ENCODE assay signal across 26 mouse cellular contexts in the genomic region with DNA sequence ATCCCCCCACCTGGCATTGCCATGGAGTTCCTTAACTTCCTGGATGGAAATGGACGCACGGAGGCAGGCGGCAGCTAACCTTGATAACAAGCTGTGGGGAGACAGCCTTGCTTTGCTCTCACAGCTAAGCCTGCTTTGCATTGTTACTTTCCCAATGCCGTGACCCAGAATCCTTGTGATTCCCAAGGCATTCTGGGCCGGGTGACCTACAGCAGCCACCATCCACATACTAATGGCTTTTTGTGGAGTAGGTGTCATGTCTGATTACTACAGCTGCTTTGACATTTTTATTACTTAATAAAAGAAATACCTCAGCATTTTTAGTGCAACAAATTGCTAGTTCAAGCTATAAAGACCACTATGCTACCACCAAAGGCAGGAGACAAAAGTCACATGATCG.
A peak's percentile ranks its signal among the peaks of the same experiment; 100 is the strongest.
DNase-seq lines count a peak whose midpoint lies in the region; ATAC-seq lines count a peak whose summit lies in the region.
"Had no signal": no experiment of that assay in that cellular context is flagged by ENCODE, and none has a peak within 500 bp of the region (broad histone marks: within the 10 kb centered on the region; RNA-seq: fewer than 3 reads in every experiment).

No protein-coding gene starts in this region.

- H3K9me3 ChIP-seq in heart, embryonic 13.5 days = no peaks in the 10 kb centered on the region
- no peaks in the 10 kb centered on the region for H3K9me3 ChIP-seq in midbrain, embryonic 11.5 days (ENCODE audit: control insufficient read depth, low read length)
- H3K9me3 ChIP-seq in midbrain, embryonic 16.5 days (replicated peaks; ENCODE audit: control insufficient read depth, low read length, poor library complexity, severe bottlenecking) = no peaks in the 10 kb centered on the region
- no peaks in the 10 kb centered on the region for H3K9me3 ChIP-seq in midbrain, embryonic 13.5 days
- H3K9me3 ChIP-seq: forebrain, embryonic 13.5 days; heart, embryonic 15.5 days; hindbrain, embryonic 13.5 days; lung, embryonic 15.5 days; neural tube, embryonic 12.5 days had no signal

- H3K27ac ChIP-seq in heart, embryonic 13.5 days (replicated peaks) = no peak overlapping the region
- no peak overlapping the region for H3K27ac ChIP-seq in midbrain, embryonic 11.5 days (ENCODE audit: low read depth, low read length)
- H3K27ac ChIP-seq in midbrain, embryonic 16.5 days (ENCODE audit: low read length) = no peak overlapping the region
- H3K27ac ChIP-seq in midbrain, embryonic 13.5 days = no peak overlapping the region
- H3K27ac ChIP-seq: forebrain, embryonic 13.5 days; heart, embryonic 15.5 days; hindbrain, embryonic 13.5 days; liver, embryonic 14.5 days; lung, embryonic 15.5 days; neural tube, embryonic 12.5 days had no signal

- intact Hi-C loops in heart, postnatal 14 days (cut with DNase I) = no loop called here

- no peak for ATAC-seq in heart, embryonic 13.5 days (ENCODE audit: extremely low read depth, insufficient number of reproducible peaks, low FRiP score, low TSS enrichment)
- ATAC-seq in midbrain, embryonic 11.5 days (ENCODE audit: low FRiP score) = peak; percentile 61; the same call in 1 of the 2 replicates
- no peak for ATAC-seq in midbrain, embryonic 16.5 days
- 0 out of 2 replicates have a peak, but pooled peaks have one; percentile 48 for ATAC-seq in midbrain, embryonic 13.5 days
- ATAC-seq: CD4-positive, CD25-positive, alpha-beta regulatory T cell, adult 4 months; forebrain, embryonic 13.5 days; intestine, embryonic 16.5 days had no signal

- no peak overlapping the region for H3K4me2 ChIP-seq in heart, embryonic 13.5 days
- no peak overlapping the region for H3K4me2 ChIP-seq in midbrain, embryonic 11.5 days
- no peak overlapping the region for H3K4me2 ChIP-seq in midbrain, embryonic 16.5 days (ENCODE audit: low read length)
- no peak overlapping the region for H3K4me2 ChIP-seq in midbrain, embryonic 13.5 days (replicated peaks)
- H3K4me2 ChIP-seq: forebrain, embryonic 13.5 days; heart, embryonic 15.5 days; hindbrain, embryonic 13.5 days; lung, embryonic 15.5 days; neural tube, embryonic 12.5 days had no signal

- H3K27me3 ChIP-seq in heart, embryonic 13.5 days (replicated peaks) = no peaks in the 10 kb centered on the region
- no peaks in the 10 kb centered on the region for H3K27me3 ChIP-seq in midbrain, embryonic 11.5 days (ENCODE audit: control insufficient read depth, insufficient read depth, low read length)
- no peaks in the 10 kb centered on the region for H3K27me3 ChIP-seq in midbrain, embryonic 16.5 days (ENCODE audit: control insufficient read depth, insufficient read depth, low read depth, low read length)
- H3K27me3 ChIP-seq in midbrain, embryonic 13.5 days = peaks cover 5% of the 10 kb centered on the region; the same call in 1 of the 2 replicates
- H3K27me3 ChIP-seq: heart, embryonic 15.5 days; hindbrain, embryonic 13.5 days; lung, embryonic 15.5 days; neural tube, embryonic 12.5 days had no signal

- H3K36me3 ChIP-seq in heart, embryonic 13.5 days = peaks cover 18% of the 10 kb centered on the region; the same call in 1 of the 2 replicates
- no peaks in the 10 kb centered on the region for H3K36me3 ChIP-seq in midbrain, embryonic 11.5 days (ENCODE audit: control insufficient read depth, insufficient read depth, low read length)
- H3K36me3 ChIP-seq in midbrain, embryonic 16.5 days (ENCODE audit: control insufficient read depth, insufficient read depth, low read length) = no peaks in the 10 kb centered on the region
- H3K36me3 ChIP-seq in midbrain, embryonic 13.5 days = no peaks in the 10 kb centered on the region
- H3K36me3 ChIP-seq: hindbrain, embryonic 13.5 days; lung, embryonic 15.5 days; neural tube, embryonic 12.5 days had no signal

- H3K9ac ChIP-seq in heart, embryonic 13.5 days = peak overlapping the region; percentile 52
- H3K9ac ChIP-seq in midbrain, embryonic 11.5 days (ENCODE audit: low read length) = no peak overlapping the region
- no peak overlapping the region for H3K9ac ChIP-seq in midbrain, embryonic 16.5 days (ENCODE audit: low read depth, low read length)
- H3K9ac ChIP-seq in midbrain, embryonic 13.5 days (replicated peaks) = no peak overlapping the region
- H3K9ac ChIP-seq: forebrain, embryonic 13.5 days; heart, embryonic 15.5 days; hindbrain, embryonic 13.5 days; liver, embryonic 14.5 days; lung, embryonic 15.5 days; neural tube, embryonic 12.5 days had no signal

- H3K4me1 ChIP-seq in heart, embryonic 13.5 days = peaks cover 57% of the 10 kb centered on the region
- peaks cover 2% of the 10 kb centered on the region; the same call in 1 of the 2 replicates for H3K4me1 ChIP-seq in midbrain, embryonic 11.5 days (ENCODE audit: control insufficient read depth, insufficient read depth, low read length)
- peaks cover 3% of the 10 kb centered on the region; the same call in 1 of the 2 replicates for H3K4me1 ChIP-seq in midbrain, embryonic 16.5 days (ENCODE audit: control insufficient read depth, insufficient read depth, low read length)
- H3K4me1 ChIP-seq in midbrain, embryonic 13.5 days (replicated peaks) = peaks cover 4% of the 10 kb centered on the region

- H3K4me3 ChIP-seq in heart, embryonic 13.5 days = no peak overlapping the region
- no peak overlapping the region for H3K4me3 ChIP-seq in midbrain, embryonic 11.5 days (ENCODE audit: low read depth, low read length)
- no peak overlapping the region for H3K4me3 ChIP-seq in midbrain, embryonic 16.5 days (ENCODE audit: low read depth, low read length)
- H3K4me3 ChIP-seq in midbrain, embryonic 13.5 days (replicated peaks) = no peak overlapping the region
- H3K4me3 ChIP-seq: forebrain, embryonic 13.5 days; heart, embryonic 15.5 days; hindbrain, embryonic 13.5 days; lung, embryonic 15.5 days; myocyte; neural tube, embryonic 12.5 days had no signal

- no peak for DNase-seq in heart, postnatal 14 days
- peak; percentile 71 for DNase-seq in midbrain, embryonic 11.5 days (ENCODE audit: low spot score, missing footprints)
- DNase-seq in kidney, postnatal 14 days = no peak
- no peak for DNase-seq in urinary bladder, postnatal 14 days (ENCODE audit: low spot score)
- DNase-seq: adrenal gland, postnatal 25 days; cerebellum, adult 18-20 months; gastrocnemius, postnatal 25 days; heart, adult 18-20 months; heart, postnatal 36 days; kidney, adult 8-10 months; kidney, postnatal 10 days; layer of hippocampus, adult 9-11 months; liver; right cerebral cortex, postnatal 14 days had no signal

- 50% methylated on average over 6 of the region's 6 CpGs for WGBS in heart, embryonic 13.5 days
- WGBS in midbrain, embryonic 11.5 days = 57% methylated on average over 6 of the region's 6 CpGs
- 51% methylated on average over 6 of the region's 6 CpGs for WGBS in midbrain, embryonic 16.5 days
- 49% methylated on average over 6 of the region's 6 CpGs for WGBS in midbrain, embryonic 13.5 days

Comparison
In these comparisons a context has a peak if more than half of its experiments do, and no peak if none do; other contexts are left out.
1. ATAC-seq: peak in midbrain, embryonic 11.5 days (single experiment) and midbrain, embryonic 13.5 days (single experiment); none in heart, embryonic 13.5 days (single experiment) and midbrain, embryonic 16.5 days (single experiment).